Mouse (Mus musculus) 3134 (cell line): ENCODE measurements around the gene Ankef1.

Experiments used
- DNase-seq: peaks from one replicate; pipeline ENCODE4 v3.0.0-alpha.2; 2011; ENCODE audit warnings: low spot score; ENCODE audit not compliant: insufficient read length; ENCODE audit errors: extremely low read depth

The Ankef1 gene

GRCm38 (mm10) chr2:136598743-136599142 is 97.0 kb downstream of the Ankef1 start:
- no peak for DNase-seq

DNA sequence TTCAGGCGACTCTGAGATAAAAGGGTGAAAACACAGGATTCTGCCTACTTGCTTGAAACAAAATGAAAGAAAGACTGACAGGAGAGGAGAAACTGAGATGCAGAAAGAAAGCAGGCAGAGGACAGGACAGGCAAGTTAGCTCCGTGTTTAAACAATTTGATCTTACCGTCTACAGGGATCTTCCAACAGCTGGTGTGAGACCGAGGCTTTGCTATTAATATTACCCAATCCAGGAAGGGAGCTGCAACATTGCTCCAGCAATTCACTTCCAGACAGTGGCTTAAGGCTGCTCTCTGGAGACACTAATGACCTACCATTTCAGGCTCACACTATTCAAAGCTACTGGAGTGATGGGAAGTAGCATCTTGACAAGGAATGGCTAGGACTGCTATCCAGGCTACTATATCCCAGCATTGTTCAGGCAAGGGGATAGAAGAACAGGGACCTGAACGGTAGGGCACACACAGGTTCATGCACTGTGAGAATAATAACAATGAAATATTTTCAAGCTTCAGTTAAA is 99.0 kb downstream of the Ankef1 start:
- no peak for DNase-seq

GRCm38 (mm10) chr2:136601206-136601605 is 99.5 kb downstream of the Ankef1 start:
- no peak for DNase-seq
